Mouse (Mus musculus): ENCODE results near the gene Tnfaip3. TPM values are rescaled to one million over a fixed set of nuclear protein-coding genes. Genes with fewer than 3 reads are reported as not detected.
A peak's percentile ranks its signal among the peaks of the same experiment; 100 is the strongest.

Tnfaip3 gene
- total RNA-seq, 2 experiments from 2014 or later: 6.0 to 7.1 TPM

DNA sequence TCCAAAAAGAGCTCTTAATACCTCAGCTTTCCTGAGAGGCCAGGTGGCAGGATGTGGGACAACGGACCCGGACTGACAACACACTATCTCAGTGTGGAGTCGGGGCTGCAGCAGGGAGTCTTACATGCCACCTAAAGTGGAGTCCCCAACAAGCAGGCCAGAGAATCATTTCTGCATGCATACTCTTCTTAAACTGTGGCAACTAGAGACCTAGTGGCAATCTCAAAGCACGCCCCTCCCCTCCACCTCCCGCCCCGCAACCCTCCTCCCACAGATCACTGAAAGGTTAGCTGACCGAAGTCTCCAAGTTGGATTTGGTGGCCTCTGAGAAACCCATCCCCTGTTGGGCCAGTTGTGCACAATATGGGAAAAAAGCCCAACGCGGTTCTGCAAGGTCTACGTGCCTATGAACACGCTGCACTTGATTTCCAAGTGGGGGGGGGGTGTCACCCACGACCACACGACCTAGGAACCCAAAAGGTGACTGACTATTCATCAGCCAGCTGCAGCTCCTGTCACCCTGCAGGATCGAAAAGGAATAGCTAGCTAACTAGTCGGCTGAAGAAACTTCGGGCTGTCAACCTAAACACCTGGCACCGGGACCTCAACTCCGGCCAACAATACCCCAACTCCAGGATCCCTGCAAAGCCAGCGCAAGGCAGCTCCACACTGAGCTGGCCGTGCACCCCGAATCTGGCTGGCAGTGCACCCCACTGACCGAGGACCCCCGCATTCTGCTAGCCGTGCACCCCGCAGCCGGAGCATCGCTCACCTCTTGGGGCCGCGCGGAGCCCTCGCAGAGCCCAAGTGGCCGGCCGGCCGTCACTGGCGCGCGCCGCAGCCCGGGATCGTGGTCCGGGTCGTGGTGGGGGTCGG lies 838 bp downstream of the Tnfaip3 start:
- peak; percentile 18 to 52 for DNase-seq

DNA sequence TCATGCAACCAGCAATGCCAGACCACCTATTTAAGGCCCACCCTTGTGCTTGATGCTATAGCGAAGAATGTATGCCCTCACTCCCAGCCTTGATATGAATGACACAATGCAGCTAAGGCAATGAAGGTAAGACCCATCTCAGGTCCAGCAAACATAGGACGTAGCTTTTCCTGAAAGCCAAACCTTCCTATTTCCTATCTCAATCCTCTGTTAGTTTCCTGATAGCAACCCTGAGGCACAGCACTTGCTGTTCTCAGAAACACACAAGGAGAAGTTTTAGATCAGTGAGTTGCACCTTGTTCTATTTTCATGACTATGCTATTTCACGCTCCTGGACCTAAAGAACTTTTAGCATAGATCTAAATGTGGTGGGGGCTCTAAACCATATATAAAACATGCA lies 2.1 kb downstream of the Tnfaip3 start:
- no peak for DNase-seq

DNA sequence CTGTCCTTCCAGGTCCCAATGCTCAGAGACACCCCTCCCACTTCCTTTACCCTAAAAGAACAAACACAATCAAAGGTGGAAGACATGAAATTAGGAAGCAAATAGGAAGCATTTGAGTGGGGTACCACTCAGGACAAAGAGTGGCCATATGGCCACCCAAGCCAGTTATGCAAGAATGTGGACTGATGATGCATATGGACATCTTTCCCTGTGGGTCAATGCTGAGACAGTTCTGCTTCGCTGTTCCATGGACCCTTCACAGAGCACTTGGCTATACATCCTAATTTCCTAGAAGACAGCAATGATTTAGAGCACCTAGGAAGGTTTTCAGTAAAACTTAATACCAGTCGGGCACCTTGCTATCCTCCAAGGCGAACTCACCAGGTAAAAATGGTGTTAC lies 2.8 kb downstream of the Tnfaip3 start:
- no peak for DNase-seq

DNA sequence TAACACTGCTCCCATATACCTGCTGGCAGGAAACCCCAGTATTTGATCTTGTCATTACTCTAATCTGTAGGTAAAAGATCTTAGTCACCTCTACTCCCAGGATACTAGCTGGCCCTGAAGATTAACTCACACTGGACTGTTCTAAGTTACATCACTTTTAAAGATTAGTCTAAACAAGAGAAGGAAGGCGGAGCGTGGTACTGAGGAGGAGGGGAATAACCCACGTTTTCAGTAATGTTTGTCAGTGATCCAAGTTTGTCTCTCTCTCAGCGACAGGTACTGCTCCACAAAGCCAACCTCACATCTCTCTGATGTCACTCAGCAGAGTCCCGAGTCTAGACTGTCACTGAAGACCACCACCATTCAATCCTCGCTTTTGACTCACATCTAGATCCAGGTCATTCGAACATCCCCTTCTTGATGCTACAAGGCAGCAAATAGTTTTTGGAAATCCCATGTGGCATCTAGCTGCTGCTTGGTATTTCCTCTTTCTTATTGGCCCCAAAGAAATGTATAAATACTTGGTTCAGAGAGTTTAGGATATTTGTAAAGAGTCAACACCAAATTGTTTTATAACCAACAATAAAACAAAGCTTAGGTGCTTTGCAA lies 3.5 kb downstream of the Tnfaip3 start:
- no peak for DNase-seq

DNA sequence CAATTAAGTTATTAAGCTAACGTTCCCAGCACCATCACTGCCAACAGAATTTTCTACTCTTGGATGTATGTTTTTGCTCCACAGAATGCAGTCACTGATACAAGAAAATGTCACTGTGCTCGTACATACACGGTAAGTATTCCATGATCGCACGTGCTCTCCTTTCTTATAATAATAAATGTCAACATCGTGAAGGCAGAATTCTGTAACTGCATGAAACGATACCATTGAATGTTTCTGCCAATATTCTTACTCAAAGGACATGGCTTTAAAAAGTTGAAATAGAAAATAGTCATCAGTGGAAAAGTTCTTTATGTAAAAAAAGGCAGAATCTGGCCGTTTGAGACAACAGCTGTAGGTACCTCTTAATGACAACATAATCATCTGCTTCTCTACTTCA lies 5.0 kb downstream of the Tnfaip3 start:
- no peak for DNase-seq

DNA sequence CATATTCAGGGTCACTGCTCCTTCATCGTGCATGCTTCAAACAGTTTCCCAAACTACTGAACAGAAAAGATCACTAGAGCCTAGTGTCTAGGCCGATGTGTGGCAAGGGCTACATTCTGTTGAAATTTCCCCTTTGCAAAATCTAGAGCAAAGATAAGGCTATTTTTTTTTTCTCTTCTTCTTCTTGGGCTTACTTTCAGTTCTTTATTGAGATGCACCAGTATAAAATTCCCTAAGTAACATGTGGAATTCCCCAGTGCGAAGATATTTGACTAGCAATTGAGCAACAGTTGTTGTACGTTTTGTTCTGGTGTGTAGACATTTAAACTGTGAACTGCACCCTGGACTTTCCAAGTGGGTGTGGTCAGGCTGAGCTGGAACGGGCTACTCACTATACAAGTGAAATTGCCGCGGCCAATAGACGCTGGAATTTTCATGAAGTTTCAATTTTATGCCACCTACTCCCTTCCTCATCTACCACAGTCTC lies 6.2 kb downstream of the Tnfaip3 start:
- DNase-seq: peak; percentile 24 to 48

DNA sequence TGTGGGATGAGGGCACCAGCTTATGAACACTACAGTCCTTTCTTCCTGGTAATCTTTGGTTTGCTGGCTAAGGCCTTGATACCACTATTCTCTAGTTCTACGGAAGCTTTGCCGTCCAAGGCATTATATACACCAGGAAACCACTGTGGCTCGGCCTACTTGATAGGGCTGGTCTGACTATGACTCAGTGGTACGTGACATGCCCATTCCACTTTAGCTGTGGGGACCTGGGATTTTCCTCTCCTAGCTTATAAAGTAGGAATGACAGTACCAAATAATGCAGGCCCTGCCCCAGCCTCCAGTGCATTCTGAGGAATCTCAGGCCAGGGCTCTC lies 6.9 kb downstream of the Tnfaip3 start:
- DNase-seq: no peak

DNA sequence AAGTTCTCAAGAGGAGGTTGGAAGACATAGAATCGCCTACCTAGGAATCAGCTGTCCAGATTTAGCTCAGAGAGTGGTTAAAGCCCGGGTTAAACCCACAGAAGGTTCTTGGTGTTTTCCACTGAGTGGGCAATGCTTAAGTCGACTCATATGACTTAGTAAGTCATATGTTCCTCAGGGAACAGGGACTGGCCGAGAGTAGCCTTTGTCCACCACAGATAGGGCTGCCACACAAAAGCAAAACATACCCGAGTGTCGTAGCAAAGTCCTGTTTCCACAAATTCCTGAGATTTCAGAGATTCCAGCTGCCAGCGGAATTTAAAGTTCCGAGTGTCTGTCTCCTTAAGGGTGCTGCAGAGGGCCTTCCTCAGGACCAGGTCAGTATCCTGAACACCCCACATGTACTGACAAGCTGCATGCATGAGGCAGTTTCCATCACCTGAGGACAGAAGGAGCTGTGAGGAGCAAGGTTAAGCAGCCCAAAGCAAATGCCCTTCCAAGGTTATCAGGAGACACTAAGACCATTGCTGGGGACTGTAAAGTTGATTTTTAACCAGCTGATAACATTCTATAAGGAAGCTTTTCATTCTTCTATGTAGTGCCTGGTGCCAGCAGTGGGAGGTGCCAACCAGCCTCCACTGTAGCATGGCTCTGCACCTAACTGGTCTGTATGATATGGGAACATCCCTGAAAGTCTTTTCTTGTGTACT lies 7.4 kb downstream of the Tnfaip3 start:
- no peak for DNase-seq

DNA sequence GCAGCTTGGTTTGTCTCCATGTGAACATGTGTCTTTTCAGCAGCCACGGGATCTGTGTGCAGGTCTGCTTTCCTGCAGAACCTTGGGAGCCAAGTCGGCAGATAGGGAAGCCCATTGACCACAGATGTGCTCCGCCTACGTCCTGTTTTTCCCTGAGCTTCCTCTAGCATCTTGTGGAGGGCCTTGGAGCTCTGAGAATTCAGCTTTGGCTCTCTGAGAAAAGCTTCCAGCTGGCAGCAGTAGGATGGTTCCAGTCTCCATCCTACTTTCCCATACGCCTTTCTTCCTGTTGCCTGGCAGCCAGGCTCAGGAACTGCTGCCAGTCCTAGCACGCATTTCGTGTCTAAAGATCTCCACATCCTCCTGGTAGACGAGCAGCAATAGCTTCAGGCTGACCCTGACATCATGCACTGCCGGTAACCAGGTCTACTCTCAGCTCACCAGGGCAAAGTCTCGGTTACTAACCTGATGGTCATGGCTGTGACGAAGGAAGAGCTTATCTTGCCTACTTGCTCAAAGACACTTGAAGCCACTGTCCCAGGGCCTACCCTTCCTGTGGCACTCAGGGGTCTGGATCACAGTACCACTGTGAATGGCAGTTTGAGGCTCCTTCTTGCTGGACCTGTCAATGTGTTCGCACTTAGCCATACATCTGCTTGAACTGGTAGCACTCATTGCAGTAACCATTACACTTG lies 13.2 kb downstream of the Tnfaip3 start:
- no peak for DNase-seq

DNA sequence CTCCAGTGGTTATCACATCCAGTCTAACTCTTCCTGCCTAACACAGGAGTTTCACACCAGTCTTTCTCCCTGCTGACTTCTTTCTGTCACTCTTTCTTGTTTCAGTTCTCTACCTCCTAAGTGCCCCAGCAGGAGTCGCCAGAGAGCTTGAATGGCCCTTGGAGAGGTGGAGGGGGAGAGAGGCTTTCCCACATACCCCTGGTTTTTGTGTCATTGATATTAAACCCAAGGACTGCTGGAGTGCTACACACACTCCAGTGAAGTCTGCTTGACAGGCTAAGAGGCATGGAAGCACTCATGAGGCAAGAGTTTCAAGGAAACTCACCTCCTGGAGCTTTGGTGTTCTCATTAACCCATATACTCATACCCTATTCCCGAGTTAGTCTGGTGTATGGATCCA lies 16.0 kb downstream of the Tnfaip3 start:
- peak in 1 of 2 experiments; percentile 25 for DNase-seq

DNA sequence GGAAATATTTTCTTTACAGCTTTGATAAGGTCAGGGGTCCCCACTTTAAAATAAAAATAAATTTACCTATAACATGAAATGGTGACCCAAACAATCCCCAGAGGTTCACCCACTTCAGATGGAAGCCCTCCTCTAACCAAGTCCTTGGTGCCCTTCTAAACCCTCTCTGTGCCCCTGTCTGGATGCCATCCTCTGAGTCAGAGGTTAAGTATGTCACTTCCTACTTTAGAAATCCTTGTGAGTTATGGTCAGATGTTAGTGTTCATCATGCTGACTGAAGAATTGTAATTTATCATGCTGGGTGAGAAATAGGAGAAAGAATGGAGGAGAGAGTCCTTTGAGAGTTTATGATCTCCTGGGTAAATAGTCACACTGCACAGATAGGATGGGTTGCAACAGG lies 19.1 kb downstream of the Tnfaip3 start:
- DNase-seq: no peak

DNA sequence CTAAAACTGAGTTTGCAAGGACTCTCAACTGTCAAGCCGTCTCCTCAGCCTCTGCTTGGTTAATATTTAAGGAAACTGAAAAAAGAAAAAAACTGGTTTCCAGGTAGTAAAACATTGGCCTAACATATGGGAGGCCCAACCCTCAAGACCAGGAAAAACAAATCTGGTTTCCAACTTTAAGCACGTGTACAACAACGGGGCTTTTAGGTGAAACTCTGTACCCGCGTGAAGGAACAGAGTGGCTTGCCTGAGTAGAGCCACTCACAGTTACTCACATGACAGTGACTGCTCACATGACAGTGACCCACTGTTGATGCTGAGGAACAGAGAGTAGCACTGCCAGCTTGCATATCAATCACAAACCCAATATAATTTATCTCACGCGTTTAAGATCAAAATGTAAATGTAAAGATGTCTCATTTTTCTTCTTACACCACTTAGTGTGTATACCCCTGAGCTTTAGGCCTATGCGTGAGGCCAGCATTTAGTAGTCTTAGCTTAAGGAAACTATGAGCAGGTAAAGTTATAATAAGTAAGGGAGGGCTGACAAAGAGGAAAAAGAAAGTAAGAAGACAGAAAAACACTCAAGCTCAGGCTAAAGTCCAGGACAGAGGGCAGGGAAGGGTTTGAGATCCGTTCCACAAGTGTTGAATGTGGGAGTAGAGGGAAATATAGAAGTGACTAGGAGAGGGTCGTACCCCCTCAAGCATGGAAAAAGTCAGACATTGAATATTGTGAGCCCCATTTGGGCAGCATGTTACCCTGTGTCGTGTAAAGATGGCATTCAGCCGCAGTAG lies 19.8 kb downstream of the Tnfaip3 start:
- DNase-seq: no peak

DNA sequence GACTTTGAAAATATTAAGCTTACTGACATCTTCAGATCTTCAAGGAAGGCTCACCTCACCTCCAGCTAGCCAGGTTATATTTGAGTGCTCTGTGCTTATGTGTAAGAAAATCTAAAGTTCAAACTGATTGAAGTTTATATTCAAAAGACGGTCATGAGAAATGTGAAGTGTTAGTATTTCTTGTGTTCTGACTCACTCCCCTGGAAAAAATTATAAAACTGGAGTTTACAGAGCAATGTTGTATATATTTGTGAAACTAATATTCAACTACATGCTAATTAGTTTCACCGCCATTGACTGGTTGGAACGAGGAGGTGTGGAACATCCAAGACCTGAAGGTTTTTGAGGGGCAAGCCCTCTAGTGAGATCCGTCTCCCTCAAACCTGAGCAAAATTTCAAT lies 22.5 kb downstream of the Tnfaip3 start:
- DNase-seq: no peak

DNA sequence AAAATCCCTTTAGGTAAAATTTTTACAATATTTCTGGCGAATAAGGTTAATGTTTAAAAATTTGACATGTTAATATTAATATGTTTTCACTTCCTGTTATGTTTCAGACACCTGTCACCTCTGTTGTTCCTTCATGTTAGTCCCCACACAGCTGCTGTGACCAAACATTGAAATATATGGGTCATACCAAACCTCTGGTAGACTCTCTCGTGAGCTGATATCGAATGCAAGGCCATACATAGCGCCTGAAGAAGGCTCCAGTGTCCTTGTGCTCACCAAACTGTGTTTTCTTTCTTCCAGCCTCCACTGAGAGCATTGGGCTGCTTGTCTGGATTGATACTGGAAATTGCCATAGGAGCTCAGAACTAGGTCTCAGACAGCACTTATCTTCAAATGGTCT lies 24.4 kb downstream of the Tnfaip3 start:
- no peak for DNase-seq

DNA sequence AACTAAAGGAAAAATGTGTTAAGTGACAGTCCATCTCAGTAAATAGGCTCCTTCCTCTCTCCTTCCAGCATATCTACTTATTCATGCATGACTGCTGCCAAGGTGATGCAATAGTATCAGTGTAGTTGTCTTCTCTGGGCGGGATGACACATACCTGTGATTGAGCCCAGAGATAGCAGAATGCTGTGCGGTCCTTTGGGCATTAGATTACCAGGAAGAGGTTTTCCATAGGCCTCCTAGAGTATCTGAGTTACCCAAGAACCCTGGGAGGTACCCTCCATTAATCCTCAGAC lies 27.6 kb downstream of the Tnfaip3 start:
- DNase-seq: no peak

DNA sequence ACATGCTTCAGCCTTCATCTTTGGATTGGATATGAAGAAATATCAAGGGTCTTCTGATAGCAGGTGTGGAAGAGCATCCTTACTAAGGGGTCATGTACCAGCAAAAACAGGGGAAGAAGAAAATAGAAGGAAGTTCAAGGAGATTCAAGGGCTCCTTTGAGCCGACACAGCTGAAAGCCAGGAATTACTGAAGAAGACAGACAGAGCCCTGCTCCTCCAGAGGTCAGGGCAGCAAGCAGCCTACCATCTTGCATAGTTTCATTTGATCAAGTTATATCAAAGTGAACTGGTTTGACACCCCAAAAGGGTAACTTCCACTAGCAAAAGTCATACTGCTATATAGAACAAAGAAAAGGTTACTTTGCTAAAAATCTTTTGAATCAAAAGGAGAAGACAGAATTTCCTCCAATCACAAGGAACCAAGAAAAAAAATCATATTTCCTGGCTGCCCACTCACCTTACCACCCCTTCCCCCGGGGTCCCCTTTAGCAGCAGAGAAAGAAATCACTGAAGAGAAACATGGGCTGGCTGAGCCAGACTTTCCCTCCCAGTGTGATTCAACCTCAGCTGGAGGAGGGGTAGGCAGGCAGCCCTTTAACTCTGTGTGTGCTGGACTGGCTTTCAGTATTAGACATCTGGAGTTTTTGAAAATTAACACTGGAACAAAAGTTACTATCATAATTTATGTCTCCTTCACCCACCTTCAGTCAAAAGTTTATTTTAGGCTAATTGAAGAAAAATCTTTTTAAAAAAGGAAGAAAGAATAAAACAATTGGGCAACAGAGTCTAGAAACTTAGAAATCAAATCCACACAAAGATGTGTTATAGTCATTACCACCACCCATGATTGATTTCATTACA lies 28.2 kb downstream of the Tnfaip3 start:
- no peak for DNase-seq

DNA sequence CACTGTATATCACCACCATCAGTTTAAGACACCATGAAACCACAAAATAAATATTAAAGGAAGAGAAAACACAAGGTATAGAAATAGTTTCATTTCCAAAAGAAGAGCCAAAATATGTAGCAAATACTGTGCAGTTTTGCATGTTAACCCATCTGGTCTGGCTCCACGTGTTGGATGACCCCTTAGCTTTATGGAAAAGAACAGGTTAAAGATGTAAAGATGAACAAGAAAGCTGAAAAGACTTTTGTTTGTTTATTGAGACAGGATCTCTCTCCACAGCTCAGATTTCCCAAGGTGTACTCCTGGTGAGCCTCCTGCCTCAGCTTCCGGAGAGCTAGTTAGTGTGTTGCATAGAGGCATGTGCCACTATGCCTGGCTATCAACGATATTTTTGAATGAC lies 29.9 kb downstream of the Tnfaip3 start:
- DNase-seq: no peak

DNA sequence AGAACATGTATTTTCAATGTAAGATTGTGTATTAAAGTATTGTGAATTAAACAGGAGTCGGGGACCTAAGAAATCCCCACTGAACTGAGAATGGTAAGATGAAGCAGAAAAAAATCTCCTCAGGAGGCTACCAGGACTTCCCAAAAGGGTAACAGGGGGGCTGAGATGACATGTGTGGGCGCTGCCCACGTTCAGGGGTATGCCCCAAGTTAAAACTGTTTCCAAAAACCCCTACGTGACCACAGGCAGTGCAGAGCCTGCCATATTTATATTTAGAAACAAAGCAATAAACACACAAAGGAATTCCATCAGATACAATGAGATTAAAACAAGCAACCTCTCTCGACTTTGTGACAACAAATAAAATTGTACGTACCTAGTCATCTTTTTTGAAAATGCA lies 31.9 kb downstream of the Tnfaip3 start:
- no peak for DNase-seq

DNA sequence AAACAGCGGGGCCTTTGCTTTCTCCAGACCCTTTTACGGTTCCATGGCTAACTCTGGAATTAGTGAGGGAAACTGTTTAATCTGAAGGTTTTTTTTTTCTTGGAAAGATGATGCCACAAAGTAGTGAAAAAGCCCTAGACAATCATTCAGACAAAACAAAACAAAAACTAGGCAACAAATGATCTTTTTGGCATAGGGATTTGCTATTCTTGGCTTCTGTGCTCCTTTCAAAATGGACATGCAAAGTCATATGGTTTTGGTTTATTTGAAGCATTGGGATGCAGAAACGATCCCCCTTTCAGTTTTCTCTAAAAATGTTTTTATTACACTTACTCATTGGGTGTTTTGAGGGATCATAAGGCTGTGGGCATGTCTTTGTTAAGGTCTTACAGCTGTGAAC lies 41.0 kb downstream of the Tnfaip3 start:
- DNase-seq: no peak

DNA sequence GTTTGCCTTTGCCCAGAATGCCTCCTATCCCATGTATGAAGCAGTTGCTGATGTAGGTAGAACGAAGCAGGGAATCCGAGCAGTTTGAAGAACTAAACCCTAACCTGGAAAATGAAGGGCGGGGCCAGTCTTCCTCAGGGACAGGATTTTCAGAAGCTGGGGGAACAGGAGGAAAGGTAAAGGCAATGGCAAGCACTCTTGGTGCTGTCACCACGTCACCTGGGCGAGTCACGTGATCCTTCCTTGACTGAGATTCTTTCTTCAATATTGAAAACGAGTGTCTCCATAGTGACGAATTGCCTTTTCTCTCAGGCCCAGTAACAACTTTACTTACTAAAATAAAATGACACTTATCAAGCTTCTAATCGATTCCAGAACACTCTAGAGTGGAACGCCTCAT lies 48.6 kb downstream of the Tnfaip3 start:
- no peak for DNase-seq

DNA sequence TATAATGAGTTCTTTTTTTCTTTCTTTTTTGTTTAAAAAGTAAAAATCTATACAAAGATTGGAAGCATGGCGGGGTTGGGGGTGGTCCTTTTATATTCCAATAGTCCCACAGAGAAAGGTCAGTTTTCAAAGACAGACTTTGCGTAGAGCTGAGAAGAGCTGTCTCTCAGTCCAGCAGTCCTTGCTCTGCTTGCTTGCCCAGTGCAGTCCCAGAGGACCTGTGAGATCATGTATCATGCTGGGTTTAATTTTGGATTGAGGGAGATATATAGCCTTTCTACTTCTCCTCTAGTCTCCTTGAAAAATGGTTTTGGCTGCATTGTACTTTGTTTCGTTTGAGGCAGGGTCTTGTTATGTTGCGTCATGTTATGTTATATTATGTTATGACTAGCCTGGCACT lies 49.9 kb downstream of the Tnfaip3 start:
- peak in 1 of 2 experiments; percentile 16 for DNase-seq
